Mouse (Mus musculus) thymus, postnatal 4 days (tissue): ENCODE measurements around the gene Mbnl1.
"Not testable (repeated sequence)": the region's sequence is repeated elsewhere in the genome, so short reads cannot be mapped to it uniquely, and the experiment has no call there.

ENCODE experiments used
- DNase-seq: peaks from one replicate; pipeline ENCODE4 v3.0.0; 2021

Gene Mbnl1

DNA sequence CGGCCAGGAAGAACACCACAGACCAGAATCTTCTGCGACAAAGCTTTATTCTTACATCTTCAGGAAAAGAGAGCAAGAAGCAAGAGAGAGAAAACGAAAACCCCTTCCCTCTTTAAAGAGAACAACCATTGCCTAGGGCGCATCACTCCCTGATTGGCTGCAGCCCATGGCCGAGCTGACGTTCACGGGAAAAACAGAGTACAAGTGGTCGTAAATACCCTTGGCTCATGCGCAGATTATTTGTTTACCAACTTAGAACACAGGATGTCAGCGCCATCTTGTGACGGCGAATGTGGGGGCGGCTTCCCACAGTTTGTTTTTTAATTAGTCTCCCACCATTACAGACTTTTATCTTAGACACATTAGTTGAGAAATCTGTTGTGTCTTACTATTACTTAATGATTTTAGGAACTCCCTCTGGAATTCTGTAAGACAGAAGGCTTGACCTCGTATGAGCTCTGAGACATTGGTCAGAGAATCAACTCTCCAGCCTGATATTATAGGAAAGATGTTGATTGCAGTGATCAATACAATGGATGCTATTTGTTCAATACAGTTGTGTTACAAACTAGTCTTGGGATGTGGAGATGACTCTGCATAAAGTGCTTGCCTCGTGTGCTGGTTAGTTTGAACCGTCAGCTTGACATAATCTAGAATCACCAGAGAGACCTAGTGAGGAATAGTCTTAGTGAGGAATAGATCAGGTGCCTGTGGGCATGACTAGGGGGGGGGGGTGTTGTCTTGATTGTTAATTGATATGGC, 22.3 kb downstream of the Mbnl1 start:
- not testable (repeated sequence) for DNase-seq

DNA sequence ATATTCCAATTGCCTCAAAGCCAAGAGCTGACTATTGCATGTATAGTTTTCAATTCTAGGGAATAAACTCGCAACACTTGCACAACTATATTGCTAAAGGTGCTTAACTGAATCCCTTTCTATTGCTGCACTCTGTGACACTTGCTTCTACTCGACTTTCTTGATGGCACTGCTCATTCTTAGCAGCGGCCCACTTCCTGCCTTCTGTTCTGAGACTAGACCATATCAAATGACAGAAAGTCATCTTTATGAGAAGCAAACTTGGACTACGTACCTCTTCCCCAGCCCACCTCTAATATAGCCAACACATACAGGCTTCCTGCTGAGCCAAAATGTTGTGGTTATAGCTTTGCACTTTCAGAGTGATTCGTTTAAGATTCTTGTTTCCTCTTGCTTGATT, 23.6 kb downstream of the Mbnl1 start:
- peak; percentile 52 for DNase-seq

DNA sequence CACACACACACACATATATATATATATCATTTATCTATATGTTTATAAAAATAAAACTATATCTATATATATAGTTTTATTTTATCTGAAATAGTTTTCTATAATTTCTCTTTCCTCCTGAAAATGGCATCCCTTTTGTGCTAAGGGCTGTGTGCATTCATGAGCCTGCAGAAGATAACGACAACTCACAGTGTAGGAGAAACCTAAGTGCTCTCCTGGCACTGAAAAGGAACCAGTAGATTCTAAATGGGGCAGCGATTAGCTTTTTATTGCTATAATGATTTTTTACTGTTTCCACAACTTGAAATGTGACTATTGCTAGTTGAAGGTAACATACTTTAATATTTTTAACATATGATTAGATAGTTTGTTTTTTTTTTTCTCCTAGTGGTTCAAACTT, 25.5 kb downstream of the Mbnl1 start:
- DNase-seq = no peak

DNA sequence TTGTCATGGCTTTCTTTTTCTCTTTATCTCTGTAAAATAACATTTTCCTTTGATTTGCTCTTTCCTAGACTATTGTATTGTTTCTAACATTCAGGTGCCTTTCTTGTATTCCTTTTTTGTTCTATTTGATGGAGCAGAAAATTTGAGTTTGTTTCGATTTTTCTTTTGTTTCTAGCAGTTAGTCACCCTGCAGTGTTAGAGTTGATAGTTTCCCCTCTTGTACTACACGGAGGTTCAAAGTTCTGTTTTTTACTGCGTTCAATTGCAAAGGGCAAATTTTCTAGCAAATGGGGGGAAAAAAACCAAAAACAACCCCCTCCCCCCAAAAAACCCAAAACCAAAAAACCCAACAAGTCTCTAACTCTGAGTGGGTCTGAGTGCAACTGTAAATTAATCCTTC, 26.0 kb downstream of the Mbnl1 start:
- DNase-seq = no peak

DNA sequence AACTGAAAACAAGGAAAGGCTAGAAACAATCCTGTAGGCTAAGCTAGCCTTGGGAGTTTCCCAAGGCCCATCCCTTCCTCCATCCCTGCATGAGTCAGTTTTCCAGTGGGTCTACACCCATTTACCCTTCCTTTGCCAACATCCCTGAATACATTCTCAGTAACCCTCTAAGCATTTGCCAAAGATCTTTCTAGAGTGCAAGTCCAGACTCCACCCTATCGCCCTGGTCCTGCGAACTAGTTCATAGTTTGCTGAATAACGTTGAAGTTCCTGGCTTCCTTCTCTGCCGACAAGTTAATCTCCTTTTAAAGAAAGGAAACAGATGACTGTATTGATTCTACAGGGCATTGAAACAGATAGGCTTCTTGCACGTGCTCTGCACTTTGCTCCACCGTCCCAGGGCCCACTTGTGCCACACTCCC, 26.5 kb downstream of the Mbnl1 start:
- DNase-seq = no peak

DNA sequence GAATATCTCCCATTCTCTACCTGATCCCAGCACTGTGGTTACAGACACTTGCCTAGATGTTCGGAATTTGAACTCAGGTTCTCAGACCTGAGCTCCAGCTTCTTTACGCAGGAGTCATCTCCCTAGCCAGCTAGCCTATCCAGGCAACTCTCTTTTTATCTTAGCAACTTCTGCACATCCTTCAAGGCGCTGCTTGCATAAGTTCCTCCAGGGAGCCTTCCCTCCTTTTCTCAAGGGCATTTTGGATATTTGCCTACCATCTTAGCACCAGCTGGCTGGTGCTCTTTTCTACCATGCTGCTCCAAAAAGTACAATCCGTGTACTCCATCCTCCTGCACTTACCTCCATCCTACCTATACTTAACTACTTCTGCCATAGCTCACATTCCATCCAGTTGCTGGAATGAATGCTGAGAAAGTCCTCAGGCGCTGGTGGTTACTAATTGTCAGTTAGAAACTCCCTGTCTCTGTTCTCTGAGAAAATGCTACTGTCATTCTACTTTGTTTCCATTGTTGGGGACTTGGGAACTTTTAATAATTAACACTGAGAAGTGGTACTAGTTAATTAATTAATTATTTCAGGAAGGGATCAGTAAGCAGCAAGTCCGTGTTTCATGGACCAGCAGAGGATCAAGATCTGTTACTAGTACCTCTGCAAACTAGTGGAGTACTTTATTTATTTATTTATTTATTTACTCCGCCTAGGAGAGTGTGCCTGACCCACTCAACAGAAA, 27.3 kb downstream of the Mbnl1 start:
- no peak for DNase-seq

DNA sequence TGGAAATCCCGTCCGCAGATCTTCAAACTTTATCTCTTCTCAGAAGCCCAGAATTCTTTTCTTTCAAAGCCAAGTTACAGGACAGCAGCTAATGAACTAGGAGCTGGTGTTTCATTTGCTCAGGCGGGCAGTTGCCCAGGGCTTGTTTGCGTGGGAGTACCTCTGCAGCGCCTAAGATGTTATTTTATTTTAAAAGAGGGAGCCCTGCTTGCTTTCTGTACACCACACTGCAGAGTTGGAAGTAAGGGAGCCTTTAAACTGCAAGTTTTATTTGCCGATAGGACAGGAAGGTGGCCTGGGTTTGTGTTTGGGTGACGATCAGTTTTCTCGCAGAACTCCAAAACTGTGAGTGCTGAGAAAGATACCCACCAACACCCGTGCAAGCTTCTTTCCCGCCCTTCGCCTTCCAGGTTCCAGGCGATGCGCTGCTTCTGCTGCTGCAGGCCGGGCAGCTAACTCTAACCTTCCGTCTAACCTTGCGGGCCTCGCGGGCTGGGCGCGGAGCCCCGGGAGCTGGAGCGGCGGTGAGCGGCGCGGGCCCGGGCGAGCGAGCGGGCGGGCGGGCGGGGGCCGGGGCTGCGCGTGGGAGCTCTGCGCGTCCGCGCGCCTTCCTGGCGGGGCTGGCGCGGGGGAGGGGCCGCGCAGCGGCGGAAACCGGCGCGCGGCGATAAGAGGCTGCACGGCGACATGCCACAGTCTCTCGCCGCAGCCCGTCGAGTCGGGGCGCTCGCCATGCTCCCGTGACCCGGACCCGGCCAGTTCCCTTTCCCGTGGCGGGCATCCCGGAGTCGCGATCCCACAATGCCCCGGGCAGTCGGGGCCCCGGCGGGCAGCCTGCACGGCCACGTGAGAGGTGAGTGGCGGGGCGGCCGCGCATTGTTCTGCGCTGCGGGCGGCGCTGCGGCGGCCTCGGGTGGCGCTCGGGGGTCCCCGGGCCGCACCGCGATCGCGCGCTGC, 28.2 kb downstream of the Mbnl1 start:
- DNase-seq = peak; percentile 90

DNA sequence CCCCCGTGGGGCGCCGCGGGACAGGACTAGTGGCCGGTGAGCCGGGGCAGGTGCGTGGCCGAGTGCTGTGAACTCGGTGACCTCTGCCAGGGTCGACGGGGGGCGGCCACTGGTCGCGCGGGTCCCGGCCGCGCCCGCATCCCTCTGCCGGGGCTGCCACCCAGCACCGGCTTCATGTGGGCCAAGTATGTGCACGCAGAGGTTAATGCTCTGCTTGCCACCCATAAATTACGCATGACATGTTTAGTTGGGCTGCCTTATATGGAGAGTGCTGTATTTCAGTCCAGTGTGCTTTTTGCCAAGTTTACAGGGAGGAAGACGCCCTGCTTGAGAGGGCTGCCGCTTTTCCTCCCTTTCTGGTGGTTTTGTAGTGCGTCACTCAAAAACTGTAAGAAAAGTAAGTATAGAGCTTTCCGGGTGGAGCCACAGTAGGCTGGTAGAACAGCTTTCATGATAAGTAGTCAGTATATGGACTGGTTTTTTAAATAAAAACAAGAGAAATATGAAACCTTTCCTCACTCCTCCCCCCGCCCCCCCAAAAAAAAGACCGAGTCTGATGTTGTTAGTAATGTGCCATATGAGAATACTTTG, 29.0 kb downstream of the Mbnl1 start:
- no peak for DNase-seq

DNA sequence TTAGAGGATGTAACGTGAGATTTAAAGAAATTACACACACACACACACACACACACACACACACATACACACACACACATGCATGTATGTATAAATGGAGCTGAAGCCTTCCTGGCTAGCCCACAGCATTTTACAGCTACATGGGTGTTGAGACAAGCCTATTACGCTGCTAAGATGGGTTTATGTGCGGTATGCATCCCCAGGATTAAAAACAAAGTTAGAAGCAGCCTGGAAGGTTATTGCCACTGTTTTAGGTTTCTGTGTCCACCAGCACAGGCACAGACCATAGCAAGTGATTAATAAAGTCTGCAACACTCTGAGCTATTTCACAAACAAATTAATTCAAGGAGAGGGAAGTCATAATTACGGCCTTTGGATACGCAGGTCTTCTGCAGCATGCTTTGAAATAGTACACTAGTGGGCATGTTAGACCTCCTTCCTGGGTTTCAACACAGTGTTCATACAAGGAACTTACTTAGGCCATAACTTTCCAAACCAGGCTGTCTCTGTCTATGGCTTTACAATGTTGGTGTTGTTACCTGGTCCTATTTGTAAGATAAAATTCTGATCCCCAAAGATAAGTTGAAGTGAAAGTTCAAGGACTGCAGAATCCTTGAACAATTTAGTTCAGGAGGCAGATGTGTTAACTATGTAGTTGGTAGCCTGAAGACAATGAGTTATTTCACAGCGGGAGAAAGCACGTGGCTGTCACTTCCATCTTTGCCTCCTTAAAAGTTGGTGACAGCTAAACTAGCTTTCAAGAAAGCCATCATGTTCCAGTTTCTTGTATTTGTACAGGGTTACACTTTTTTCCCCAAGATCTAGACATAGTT, 29.7 kb downstream of the Mbnl1 start:
- no peak for DNase-seq

DNA sequence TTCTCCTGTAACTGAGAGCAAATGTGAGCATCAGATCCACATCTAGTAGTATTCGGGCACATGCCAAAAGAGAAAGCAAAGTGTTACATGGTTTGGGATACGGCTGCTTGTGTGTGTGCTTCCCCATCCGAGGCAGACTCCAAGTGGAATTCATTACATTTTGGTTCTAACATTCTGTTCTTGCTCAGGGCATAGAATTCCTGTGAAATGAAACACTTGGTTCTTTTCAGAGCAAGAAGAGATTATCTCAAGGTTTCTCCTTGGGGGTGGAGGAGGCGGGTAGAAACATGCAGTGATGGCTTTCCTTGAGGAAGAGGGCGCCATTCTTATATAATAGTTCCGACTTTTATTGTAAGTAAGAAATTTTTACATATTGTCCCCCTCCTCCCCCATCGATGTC, 30.6 kb downstream of the Mbnl1 start:
- DNase-seq = no peak

DNA sequence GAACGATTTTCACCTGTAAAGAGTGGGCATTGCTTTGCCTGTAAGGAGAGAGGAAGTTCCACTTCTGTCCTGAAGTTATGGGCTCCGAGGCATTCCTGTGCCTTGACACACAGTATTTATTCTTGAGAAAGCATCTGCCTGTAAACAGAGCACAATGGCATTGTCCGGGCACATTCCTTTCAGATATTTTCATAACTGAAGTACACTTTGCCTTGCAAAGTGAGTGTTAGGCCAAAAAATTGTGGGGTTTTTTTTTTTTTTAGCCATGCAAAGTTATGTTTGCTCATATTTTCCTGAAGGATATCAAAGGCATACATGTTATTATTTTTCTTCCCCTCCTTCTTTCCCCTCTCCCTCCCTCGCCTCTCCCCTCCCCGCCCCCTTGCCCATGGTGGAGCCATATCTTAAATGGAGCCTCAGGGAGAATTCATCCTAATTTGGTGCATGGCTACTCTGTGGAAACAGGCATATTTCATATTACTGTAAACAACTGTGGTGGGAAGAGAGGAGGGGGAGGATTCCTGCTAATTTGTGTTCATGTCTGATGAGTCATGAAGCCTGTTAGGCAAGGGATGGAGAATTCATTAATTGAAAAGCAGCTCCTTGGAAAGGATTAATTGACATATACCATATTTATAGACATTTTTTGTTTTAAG, 32.3 kb downstream of the Mbnl1 start:
- DNase-seq = no peak

DNA sequence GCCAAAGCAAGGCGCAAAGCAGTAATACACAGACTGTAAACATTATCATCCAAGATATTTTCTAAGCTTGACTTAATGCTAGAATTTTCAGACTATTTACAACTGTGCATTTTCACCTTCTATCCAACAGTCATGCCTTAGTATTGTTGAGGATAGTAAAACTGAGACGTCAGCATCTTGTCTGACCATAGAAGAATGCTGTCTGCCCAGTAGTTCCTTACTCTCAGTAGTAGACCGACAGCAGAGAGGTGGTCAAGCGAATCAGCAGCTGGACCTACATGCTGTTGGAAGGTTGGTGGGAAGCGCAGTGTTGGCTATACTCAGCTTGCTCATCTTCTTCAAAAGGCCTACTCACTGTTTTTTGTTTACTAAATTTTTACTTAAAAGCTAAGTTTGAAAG, 34.2 kb downstream of the Mbnl1 start:
- no peak for DNase-seq

DNA sequence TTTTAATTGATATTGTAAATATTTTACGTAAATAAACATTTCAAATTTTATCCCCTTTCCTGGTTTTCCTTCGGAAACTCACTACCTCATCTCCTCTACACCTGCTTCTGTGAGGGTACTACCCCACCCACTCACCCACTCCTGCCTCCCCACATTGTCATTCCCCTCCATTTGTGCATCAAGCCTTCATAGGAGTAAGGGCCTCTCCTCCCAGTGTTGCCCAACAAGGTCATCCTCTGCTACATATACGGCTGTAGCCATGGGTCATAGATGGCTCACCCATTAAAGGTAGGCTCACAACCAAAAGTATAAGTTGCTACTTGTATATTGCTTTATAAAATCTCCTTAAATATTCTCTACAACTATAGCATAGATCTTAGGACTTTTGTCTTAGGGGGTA, 34.9 kb downstream of the Mbnl1 start:
- DNase-seq = no peak

DNA sequence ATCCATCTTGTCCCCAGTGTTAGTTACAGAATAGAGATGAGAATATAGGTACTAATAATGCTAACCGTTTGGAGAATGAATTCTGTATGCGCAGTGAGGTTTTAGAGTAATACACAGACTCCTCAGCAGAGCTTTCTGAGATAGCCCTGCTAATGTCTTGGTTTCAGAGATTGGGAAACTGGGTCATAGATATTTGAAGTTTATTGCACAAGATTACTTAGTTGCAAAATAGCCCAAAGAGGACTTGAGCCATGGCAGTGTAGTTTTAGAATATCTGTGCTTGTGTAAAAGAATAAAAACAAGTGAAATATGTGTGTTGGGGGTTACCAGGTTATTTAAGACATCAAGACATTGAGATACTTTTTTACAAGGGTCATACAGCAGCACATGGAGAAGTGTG, 35.3 kb downstream of the Mbnl1 start:
- no peak for DNase-seq

DNA sequence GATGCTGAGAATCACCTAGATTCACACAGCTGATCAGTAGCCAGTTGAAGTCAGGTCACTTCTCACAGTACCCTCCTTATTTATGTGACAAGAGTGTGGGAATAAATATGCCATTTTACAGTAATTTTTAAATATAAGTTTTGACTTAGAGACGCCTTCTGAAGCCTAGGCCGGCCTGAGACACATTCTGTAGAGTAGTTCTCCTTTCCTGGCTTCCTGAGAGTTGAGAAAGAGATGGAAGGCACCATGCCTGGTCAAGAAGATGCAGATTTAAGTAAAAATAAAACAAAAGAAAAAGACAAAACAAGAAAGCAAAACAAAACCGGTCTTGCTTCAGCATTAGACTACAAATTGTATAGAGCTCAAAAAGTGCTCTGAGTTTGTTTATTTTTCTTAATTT, 38.6 kb downstream of the Mbnl1 start:
- DNase-seq = no peak

DNA sequence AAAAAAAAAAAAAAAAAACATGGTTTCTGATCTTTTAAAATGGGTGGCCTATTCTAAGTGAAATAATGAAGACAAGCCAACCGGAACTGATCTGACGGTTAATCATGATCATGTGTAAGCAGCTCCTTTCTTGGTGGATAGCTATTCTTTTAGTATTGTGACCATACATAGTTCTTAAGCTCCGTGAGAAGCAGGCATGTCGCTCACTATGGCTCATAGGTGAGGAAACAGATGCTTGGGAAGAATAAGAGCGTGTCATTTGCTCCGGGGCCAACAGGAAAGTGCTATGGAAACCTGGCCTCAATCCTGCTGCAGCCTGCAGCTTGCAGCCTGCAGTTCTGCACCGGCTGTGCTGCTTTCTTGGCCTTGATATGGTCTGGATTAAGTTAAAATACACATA, 40.7 kb downstream of the Mbnl1 start:
- DNase-seq = no peak

DNA sequence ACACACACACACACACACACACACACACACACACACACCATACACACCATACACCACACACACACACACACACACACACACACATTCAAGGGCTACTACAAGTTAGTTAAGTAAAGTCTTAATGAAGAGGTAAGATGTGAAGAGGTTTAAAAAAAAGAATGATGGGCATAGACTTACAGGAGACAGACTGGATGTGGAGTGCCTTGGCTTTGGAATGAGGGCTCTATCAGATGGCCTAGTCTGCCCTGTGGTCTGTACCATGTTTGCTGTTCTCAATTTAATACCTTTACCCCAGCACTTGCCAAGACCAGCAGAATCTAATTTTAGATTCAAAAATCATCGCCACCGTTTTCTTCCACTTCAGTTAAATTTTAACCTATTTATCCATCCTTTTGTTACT, 41.1 kb downstream of the Mbnl1 start:
- no peak for DNase-seq

DNA sequence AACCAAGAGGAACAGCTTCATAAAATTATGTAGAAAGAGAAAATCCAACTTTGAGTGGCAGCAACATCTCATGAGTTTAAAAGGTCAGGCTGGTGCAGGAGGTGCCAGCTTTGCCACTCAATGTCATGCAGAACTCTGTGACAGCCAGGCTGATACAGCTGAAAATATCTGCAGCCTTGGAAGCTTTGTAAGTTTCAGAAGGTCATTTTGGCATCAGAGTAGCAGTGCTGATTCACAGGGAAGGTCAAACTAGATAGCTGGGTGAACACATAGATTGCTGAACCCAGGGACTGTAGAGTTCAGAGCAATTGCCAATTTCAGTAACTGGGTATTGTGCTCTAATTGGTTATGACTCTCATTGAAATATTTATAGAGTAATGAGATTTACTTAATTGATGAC, 42.8 kb downstream of the Mbnl1 start:
- no peak for DNase-seq

DNA sequence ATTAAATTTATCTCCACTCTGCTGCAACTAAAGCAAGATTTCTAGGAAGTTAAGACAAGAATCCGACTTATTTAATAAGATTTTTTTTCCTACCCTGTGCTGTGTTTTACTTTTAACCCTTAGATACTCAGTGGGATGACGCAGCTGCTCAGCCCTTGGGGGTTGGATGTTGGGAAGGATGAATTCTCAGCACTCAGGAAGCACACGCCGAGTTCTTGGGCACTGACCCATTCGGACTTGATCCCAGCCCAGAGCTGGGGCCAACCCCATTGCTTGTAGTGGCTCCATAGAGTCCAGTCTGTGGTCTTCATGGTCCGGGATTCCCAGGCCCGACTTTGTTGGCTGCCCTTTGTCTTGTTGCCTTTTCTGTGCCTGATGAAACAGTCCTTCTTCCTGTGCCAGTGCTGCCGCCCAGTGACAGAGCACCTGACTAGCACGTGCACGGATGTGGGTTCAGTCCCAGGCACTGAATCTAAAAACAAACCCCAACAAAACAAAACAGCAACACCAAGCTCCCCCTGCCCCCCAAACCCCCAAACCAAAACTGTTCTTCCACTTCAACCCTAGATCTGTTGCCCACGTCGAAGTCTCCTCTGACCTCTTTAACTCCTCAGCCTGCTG, 43.5 kb downstream of the Mbnl1 start:
- DNase-seq = peak; percentile 91

DNA sequence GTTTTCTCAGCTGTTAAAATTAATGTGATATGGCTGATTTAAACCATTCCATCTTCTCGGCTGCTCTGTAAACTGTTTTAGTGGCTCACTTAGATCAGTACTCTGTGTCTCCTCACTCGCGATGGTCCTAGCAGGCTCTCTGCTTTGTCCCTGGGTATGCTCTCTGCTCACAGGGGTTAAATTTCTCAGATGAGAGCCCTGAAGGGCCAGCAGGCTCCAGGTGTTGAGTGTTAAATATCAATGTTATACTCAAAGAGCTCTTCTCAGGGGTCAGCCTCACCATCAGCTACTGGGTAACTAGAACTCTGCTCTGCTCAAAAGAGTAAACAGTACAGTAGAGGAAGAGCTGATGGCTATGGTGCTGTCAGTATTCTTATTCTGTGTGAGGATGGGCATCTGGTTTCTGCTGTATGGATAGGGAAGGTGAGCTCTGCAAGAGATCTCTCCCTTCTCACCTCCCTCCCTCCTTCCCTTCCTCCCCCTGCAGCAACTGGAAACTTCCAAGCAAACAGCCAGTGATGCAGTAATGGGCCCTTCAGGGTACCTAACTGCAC, 44.7 kb downstream of the Mbnl1 start:
- no peak for DNase-seq

DNA sequence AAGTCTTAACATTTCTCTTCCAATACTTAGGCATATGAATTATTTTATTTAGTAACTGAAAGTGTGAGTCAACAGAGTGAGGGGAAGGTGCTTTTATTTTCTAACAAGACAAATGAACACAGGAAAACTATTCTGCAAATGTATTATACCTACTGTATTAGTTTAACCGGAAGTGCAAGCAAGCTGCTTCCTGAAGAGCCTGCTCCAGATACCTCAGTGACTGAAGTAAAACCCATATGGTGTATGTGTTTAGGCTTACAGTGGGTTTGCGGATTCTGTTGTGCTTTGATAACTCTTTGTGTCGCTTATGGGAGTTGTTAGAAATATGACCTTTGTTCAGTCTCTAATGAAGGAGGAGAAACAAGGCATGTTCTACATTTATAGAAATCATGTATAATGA, 46.7 kb downstream of the Mbnl1 start:
- DNase-seq = no peak
